Mouse (Mus musculus) liver, postnatal 0 days (tissue): Measurements from ENCODE around the gene Vamp5.

Experiments used
- CTCF ChIP-seq: sonication (generic); IDR thresholded peaks from 2 replicates; pipeline ENCODE4 v1.5.1; 2016; ENCODE audit warnings: antibody characterized with exemption, low read depth
- EP300 ChIP-seq: IDR thresholded peaks from 2 replicates; pipeline ENCODE4 v1.6.1; 2016; ENCODE audit warnings: antibody characterized with exemption, low read depth, mild to moderate bottlenecking

- TF ChIP-seq CTCF: no peak
- TF ChIP-seq EP300: no peak
Observed at GRCm38 (mm10) chr6:72370091-72370490, 10.2 kb downstream of the Vamp5 start.
